Mouse (Mus musculus): ENCODE results near the gene Nup205.
A peak's percentile ranks its signal among the peaks of the same experiment; 100 is the strongest.
"Not testable (repeated sequence)": the region's sequence is repeated elsewhere in the genome, so short reads cannot be mapped to it uniquely, and the experiment has no call there.

Gene Nup205

DNA sequence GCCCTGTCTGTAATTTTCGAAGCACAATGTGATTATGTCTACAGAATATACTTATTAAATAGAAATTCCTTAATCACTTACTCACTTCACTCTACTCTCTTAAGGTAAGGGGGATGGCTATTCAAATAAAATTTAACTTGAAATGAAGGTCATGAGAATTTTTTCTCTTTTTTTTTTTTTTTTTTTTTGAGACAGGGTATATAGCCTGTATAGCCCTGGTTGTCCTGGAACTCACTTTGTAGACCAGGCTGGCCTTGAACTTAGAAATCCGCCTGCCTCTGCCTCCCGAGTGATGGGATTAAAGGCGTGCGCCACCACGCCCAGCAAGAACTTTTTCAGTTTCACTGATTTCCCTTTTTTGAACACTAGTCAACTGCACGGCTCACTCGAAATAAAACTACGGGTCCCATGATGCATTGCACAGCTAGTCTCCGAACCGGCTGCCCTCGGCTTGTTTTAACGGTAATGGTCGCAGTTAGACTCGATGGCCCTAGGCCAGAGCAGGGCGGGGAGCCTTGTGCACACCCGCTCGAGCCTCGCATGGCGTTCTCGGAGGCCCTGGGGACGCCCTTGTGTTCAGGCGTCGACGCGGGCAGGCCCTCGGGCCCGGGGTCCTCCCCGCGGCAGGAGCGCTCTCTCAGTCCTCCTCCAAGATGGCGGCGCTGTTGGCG, at the start of gene Nup205:
Gene Nup205 (plus strand): TSS at position 443 of the 671 bp plus-strand sequence.
- DNase-seq (ENCODE audit: low spot score), result peak; percentile 73

DNA sequence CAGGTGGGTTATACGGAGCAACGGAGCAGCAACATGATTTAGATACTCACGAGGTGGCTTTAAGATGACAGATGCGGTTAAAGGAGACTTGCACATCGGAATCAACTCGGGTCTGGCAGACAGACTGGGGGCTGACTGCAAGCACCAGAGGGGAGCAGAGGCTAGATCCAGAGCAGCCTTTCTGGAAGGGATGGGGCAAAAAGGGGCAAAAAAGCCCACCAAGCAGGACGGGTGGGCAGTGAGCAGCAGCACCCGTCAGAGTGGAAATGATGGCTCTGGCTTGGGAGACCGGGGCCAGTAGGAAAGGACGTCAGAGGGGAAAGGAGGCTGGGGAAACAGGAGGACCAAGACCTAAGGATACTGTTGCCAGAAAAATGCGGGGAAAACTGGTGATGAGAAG, 44.4 kb upstream of the Nup205 start:
- DNase-seq (ENCODE audit: low spot score), result peak; percentile 19

DNA sequence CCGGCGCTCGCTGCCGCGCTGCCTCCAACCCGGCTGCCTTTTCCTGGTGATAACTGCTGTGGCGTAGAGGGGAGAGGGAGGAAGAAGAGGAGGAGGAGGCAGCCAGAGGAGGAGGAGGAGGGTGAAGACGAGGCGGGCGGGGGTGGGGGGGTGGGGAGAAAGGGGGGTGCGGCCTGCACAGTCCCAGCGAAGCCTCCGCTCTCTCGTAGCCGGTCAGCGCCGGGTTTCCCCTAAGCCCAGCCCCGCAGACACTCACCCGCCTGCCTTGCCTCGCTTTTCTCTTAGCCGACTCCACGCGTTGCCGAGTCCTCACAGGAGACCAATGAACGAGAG, 44.0 kb upstream of the Nup205 start:
- no peak for DNase-seq (ENCODE audit: low spot score)

DNA sequence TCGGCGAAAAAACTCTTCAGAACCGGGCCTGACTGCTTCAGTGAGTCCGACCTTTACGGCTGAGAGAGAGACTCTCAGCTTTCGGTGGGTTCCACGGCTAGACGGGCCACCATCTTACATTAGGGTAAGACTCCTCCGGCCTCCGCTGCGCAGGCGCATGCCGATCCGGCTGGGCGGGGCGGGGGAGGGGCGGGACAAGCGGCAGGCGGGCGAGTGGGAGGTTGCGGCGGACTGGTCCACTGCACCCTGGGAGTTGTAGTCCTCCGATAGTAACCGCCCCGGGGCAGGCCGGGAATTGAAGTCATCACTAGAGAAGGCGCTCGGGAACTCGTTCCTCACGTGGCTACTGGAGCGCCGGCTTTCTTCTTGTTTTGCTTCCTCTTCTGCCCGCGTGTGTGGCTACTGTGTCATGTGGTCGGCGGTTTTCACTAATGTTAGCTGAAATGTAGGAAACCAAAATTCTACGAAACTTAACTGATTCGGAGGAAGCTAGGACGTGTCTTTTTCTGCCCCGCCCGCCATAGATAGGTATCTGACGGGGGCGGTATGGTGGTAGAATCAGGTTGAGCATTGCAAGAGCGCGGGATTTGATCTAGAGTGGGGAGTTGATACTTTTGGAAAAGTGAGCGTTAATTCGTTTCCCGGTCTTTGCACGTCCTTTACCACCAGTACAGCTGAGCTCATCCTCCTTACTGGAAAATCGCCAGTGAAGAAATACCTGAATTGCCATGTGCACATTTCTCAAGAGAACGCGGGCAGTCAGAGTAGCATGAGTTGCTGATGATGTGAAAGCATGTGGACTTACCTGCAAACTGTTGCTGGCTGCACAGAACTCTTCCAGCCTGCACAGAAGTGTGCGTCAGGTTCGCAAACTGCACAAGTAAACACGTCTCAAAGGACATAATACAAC, 43.4 kb upstream of the Nup205 start, which contains the start of gene Cnot4:
Gene Cnot4 (minus strand): TSS at position 146 of the 910 bp plus-strand sequence.
- DNase-seq (ENCODE audit: low spot score), result peak; percentile 92

GRCm38 (mm10) chr6:35134844-35135243, 42.4 kb upstream of the Nup205 start:
- DNase-seq (ENCODE audit: low spot score), result no peak

- DNase-seq (ENCODE audit: low spot score), result no peak
Observed at GRCm38 (mm10) chr6:35140351-35140750, 36.9 kb upstream of the Nup205 start.

- no peak for DNase-seq (ENCODE audit: low spot score)
Observed at GRCm38 (mm10) chr6:35145569-35145968, 31.7 kb upstream of the Nup205 start.

- DNase-seq (ENCODE audit: low spot score), result no peak
Observed at GRCm38 (mm10) chr6:35147726-35148422, 29.3 kb upstream of the Nup205 start.

DNA sequence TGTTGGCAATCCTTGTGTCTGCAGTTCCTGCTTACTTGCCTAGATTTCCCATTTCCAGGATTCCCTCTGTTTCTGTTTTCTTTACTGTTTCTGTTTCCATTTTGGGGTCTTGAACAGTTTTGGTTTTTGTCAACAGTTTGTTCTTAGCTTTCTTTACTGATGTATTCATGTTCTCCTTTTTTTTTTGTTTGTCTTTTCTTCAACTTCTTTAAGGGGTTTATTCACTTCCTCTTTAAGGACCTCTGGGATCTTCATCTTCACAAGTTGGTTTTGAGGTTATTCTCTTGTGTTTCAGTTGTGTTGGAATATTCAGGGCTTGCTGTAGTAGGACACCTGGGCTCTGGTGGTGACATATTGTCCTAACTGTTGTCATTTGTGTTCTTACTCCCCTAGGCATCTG, 22.7 kb upstream of the Nup205 start:
- DNase-seq (ENCODE audit: low spot score), result no peak

- no peak for DNase-seq (ENCODE audit: low spot score)
Observed at GRCm38 (mm10) chr6:35169250-35169649, 8.0 kb upstream of the Nup205 start.

DNA sequence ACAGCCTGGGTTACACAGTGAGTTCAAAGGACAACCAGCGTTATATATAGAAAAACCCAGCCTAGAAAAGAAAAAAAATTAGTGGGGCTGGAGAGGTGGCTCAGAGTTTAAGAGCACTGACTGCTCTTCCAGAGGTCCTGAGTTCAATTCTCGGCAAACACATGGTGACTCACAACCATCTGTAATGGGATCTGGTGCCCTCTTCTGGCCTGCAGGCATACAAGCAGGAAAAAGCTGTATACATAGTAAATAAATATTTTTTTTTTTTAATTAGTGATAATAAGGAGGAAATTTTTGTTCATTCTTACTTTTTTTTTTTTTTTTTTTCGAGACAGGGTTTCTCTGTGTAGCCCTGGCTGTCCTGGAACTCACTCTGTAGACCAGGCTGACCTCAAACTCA, 5.2 kb upstream of the Nup205 start:
- DNase-seq (ENCODE audit: low spot score), result not testable (repeated sequence)

DNA sequence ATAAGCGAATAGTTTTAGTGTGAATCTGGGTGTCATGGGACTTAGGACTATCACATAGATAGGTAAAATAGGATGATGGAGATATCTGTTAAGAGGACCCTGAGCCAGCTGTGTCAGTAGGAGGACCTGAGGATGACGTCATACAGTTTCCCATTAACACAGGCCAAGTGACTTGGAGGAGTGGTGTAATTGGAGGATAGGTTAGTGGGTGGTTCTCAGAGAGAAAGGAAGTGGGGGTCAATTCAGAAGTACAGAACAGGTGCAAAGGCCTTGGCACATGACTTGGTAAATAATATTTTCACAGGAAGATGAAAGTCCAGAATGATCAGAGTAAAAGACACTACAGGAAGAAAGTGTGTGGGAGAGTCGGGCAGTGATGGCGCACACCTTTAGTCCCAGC, 4.0 kb upstream of the Nup205 start:
- DNase-seq (ENCODE audit: low spot score), result no peak

DNA sequence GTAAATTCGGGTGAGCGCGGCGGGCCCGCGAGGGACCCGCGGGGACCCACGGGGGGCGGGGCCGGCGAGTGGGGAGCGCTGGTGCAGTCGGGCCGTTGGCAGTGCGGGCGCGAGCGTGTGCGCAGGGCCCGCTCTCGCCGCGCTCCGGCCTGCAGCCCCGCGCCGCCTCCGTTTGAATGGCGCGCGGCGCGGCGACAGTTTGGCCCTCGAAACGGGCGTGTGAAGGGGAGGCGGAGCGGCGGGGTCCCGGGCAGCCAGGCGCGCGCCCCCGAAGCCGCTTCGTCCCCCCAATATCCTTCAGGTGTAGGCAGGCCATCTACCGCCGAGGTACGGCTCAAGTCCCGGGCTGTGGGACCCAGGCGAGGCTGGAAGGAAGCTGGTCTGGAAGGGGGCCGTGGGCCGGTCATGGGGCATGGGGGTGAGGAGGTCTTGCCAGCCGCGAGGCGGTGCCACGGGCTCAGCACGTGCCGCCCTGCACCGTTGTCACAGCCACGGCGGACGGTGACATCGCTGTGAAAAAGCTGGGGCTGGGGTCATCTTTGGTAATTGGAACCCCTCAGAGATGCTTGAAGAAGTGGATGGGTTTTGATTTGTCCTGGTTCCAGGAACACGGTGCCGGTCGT, 540 bp downstream of the Nup205 start:
- DNase-seq (ENCODE audit: low spot score), result no peak

GRCm38 (mm10) chr6:35179299-35179698, 2.1 kb downstream of the Nup205 start:
- not testable (repeated sequence) for DNase-seq (ENCODE audit: low spot score)

DNA sequence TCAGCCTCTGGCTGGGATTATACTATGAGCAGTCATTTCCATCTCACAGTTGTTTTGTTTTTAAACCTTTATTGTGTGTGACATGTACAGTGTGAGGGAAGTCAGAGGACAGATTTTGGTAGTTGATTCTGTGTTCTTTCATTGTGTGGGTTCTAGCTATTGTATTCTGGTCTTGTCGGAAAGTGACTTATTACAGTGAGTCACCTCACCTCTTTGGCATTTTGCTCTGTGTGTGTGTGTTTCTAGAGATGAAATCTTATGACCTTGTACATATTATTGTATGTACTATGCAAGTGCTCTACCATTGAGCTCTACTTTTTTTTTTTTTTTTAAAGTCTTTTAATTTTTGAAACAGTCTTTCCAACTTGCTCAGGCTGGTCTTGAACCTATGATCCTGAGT, 7.6 kb downstream of the Nup205 start:
- DNase-seq (ENCODE audit: low spot score), result no peak

GRCm38 (mm10) chr6:35191198-35191597, 14.0 kb downstream of the Nup205 start:
- no peak for DNase-seq (ENCODE audit: low spot score)

GRCm38 (mm10) chr6:35225696-35226095, 48.5 kb downstream of the Nup205 start:
- DNase-seq (ENCODE audit: low spot score), result no peak

GRCm38 (mm10) chr6:35229415-35229814, 52.2 kb downstream of the Nup205 start:
- DNase-seq (ENCODE audit: low spot score), result no peak

DNA sequence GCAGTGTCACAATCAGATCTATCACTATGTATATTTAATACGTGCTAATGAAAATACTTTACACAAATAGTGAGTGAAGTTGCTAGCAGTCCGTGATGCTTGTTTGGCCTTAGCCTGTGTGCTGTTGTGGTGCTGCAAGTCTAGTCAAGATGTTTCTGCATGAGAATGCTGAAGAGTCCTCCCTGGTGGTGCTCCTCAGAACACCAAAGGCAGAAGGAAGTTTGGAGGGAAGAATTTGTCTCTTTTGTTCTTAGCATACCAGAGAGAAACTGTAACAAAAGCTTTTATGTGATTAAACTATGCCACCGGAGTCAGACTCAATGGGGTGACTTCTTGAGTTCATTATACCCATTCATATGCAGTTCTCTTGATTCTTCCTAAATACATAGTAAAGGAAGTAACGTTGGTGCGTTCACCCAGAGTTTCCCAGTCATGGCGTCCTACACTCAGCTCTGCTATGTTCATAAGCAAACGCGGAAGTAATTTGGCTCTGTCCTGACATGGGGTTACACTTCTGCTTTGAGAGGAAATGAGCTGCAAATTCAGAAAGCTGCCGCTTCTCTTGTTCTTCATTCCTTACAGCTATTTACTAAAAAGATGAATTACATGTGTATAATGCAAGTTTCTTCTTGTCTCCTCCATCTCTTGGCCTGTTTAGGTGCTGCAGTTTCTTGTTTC, 59.0 kb downstream of the Nup205 start:
- DNase-seq (ENCODE audit: low spot score), result no peak

DNA sequence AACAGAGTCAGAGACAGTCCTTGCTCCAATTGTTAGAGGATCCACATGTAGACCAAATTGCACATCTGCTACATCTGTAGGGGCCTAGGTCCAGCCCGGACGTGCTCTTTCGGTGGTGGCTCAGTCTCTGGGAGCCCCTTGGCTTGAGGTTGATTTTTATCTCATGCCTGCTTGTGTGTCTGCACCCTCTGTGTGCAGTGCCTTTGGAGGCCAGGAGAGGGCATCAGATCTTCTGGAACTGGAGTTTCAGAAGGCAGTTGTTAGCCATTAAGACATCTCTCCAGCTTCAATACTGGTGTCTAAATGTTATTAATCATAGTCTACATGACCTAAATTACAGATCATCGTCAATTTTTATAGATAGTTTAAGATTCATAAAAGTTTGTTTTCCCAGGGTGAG, 66.0 kb downstream of the Nup205 start:
- no peak for DNase-seq (ENCODE audit: low spot score)

GRCm38 (mm10) chr6:35243989-35244388, 66.8 kb downstream of the Nup205 start:
- no peak for DNase-seq (ENCODE audit: low spot score)

- DNase-seq (ENCODE audit: low spot score), result no peak
Observed at GRCm38 (mm10) chr6:35245086-35245485, 67.9 kb downstream of the Nup205 start.

Measured in urinary bladder, postnatal 25 days (tissue).